Mouse (Mus musculus) MEL (cell line): ENCODE data around the gene Krt42. TPM values are rescaled to one million over a fixed set of nuclear protein-coding genes. Genes with fewer than 3 reads are reported as not detected.
"Not testable (repeated sequence)": the region's sequence is repeated elsewhere in the genome, so short reads cannot be mapped to it uniquely, and the experiment has no call there.

Experiments used
- DNase-seq: peaks from one replicate; pipeline ENCODE4 v3.0.0; 2011; ENCODE audit warnings: low read depth, low spot score
- H3K27ac ChIP-seq: 2 replicates; pipeline ENCODE4 v1.5.1; 2012; ENCODE audit warnings: low read depth, mild to moderate bottlenecking, control low read depth, low read length, moderate library complexity; ENCODE audit not compliant: control insufficient read depth
- H3K27me3 ChIP-seq, 2 experiments: fragments of 150-350 bp in 1 of 2; sonication (generic) in 1 of 2; 2 replicates each; pipeline ENCODE4 v1.6.1; 2012; ENCODE audit warnings: low read length in 2 of 2, mild to moderate bottlenecking in 2 of 2, improper control_type of control experiment in 1 of 2, moderate library complexity in 1 of 2; ENCODE audit not compliant: insufficient read depth in 2 of 2, control insufficient read depth in 1 of 2
- H3K36me3 ChIP-seq, 2 experiments: 2 replicates each; pipeline ENCODE4 v1.6.1; 2012 to 2014; ENCODE audit warnings: low read length in 2 of 2, improper control_type of control experiment in 1 of 2, inconsistent platforms in 1 of 2, mild to moderate bottlenecking in 1 of 2; ENCODE audit not compliant: insufficient read depth in 2 of 2, control insufficient read depth in 1 of 2
- H3K4me1 ChIP-seq, 2 experiments: fragments of 150-350 bp in 1 of 2; sonication (generic) in 1 of 2; 2 replicates each; pipeline ENCODE4 v1.6.1; 2012; ENCODE audit warnings: low read length in 2 of 2, improper control_type of control experiment in 1 of 2, mild to moderate bottlenecking in 1 of 2; ENCODE audit not compliant: insufficient read depth in 2 of 2, control insufficient read depth in 1 of 2
- H3K4me3 ChIP-seq, 2 experiments: fragments of 150-350 bp in 1 of 2; sonication (generic) in 1 of 2; 2 replicates each; pipeline ENCODE4 v1.5.1; 2012; ENCODE audit warnings: low read depth in 2 of 2, low read length in 2 of 2, mild to moderate bottlenecking in 2 of 2, moderate library complexity in 2 of 2, control low read depth in 1 of 2, improper control_type of control experiment in 1 of 2; ENCODE audit not compliant: control insufficient read depth in 1 of 2, insufficient read depth in 1 of 2
- H3K79me2 ChIP-seq: 2 replicates; pipeline ENCODE4 v1.6.1; 2012; ENCODE audit warnings: mild to moderate bottlenecking, low read length, moderate library complexity; ENCODE audit not compliant: control insufficient read depth, poor library complexity, insufficient read depth
- H3K9ac ChIP-seq: 2 replicates; pipeline ENCODE4 v1.6.1; 2012; ENCODE audit warnings: low read depth, mild to moderate bottlenecking, control low read depth, low read length, moderate library complexity; ENCODE audit not compliant: control insufficient read depth, poor library complexity, severe bottlenecking
- H3K9me3 ChIP-seq: fragments of 150-350 bp; sonication (generic); replicated peaks from 2 replicates; pipeline ENCODE4 v1.6.1; 2012; ENCODE audit warnings: mild to moderate bottlenecking, low read length, improper control_type of control experiment, moderate library complexity; ENCODE audit not compliant: insufficient read depth
- BHLHE40 ChIP-seq: IDR thresholded peaks from 2 replicates; pipeline ENCODE4 v1.6.1; 2012; ENCODE audit warnings: low read depth, mild to moderate bottlenecking, inconsistent platforms, low read length, improper control_type of control experiment, borderline replicate concordance
- E2F4 ChIP-seq: IDR thresholded peaks from 2 replicates; pipeline ENCODE4 v1.6.1; 2011; ENCODE audit warnings: low read depth, low read length, improper control_type of control experiment, borderline replicate concordance
- ELF1 ChIP-seq: IDR thresholded peaks from 2 replicates; pipeline ENCODE4 v1.6.1; 2014; ENCODE audit warnings: low read depth, mild to moderate bottlenecking, inconsistent platforms, low read length, improper control_type of control experiment, moderate library complexity
- GABPA ChIP-seq: IDR thresholded peaks from 2 replicates; pipeline ENCODE4 v1.6.1; 2012; ENCODE audit warnings: low read depth, mild to moderate bottlenecking, inconsistent platforms, low read length, improper control_type of control experiment, moderate library complexity
- GATA1 ChIP-seq: IDR thresholded peaks from 2 replicates; pipeline ENCODE4 v1.6.1; 2011; ENCODE audit warnings: low read depth, low read length, improper control_type of control experiment
- JUND ChIP-seq: IDR thresholded peaks from 2 replicates; pipeline ENCODE4 v1.6.1; 2011; ENCODE audit warnings: low read depth, mild to moderate bottlenecking, improper control_type of control experiment, low read length
- MAX ChIP-seq: IDR thresholded peaks from 2 replicates; pipeline ENCODE4 v1.6.1; 2011; ENCODE audit warnings: low read length, improper control_type of control experiment
- MAZ ChIP-seq: IDR thresholded peaks from 2 replicates; pipeline ENCODE4 v1.6.1; 2012; ENCODE audit warnings: low read depth, mild to moderate bottlenecking, inconsistent platforms, low read length, improper control_type of control experiment
- MXI1 ChIP-seq: IDR thresholded peaks from 2 replicates; pipeline ENCODE4 v1.6.1; 2011; ENCODE audit warnings: mild to moderate bottlenecking, low read depth, low read length, improper control_type of control experiment
- MYB ChIP-seq: IDR thresholded peaks from 2 replicates; pipeline ENCODE4 v1.6.1; 2011; ENCODE audit warnings: mild to moderate bottlenecking, low read depth, low read length, improper control_type of control experiment
- POLR2AphosphoS5 ChIP-seq: IDR thresholded peaks from 2 replicates; pipeline ENCODE4 v1.6.1; 2012; ENCODE audit warnings: low read depth, borderline replicate concordance, mild to moderate bottlenecking, inconsistent platforms, low read length, moderate library complexity, mixed read lengths
- RAD21 ChIP-seq: IDR thresholded peaks from 2 replicates; pipeline ENCODE4 v1.6.1; 2011; ENCODE audit warnings: mild to moderate bottlenecking, low read depth, low read length, improper control_type of control experiment
- TAL1 ChIP-seq: IDR thresholded peaks from 2 replicates; pipeline ENCODE4 v1.6.1; 2012; ENCODE audit warnings: mild to moderate bottlenecking, inconsistent platforms, low read length, moderate library complexity, mixed read lengths
- TBP ChIP-seq: IDR thresholded peaks from 2 replicates; pipeline ENCODE4 v1.8.0; 2011; ENCODE audit warnings: low read depth, low read length, improper control_type of control experiment
- TCF12 ChIP-seq: IDR thresholded peaks from 2 replicates; pipeline ENCODE4 v1.6.1; 2014; ENCODE audit warnings: low read depth, mild to moderate bottlenecking, inconsistent platforms, low read length, improper control_type of control experiment, moderate library complexity
- USF2 ChIP-seq, 2 experiments: IDR thresholded peaks; 2 replicates each; pipeline ENCODE4 v1.6.1; 2011 to 2012; ENCODE audit warnings: improper control_type of control experiment in 2 of 2, low read length in 2 of 2, borderline replicate concordance in 1 of 2, inconsistent platforms in 1 of 2, low read depth in 1 of 2, mild to moderate bottlenecking in 1 of 2; ENCODE audit not compliant: insufficient read depth in 1 of 2
- ZKSCAN1 ChIP-seq: IDR thresholded peaks from 2 replicates; pipeline ENCODE4 v1.6.1; 2012; ENCODE audit warnings: low read depth, mild to moderate bottlenecking, inconsistent platforms, low read length, improper control_type of control experiment, moderate library complexity
- ZNF384 ChIP-seq: IDR thresholded peaks from 2 replicates; pipeline ENCODE4 v1.6.1; 2012; ENCODE audit warnings: low read depth, mild to moderate bottlenecking, inconsistent platforms, low read length, improper control_type of control experiment
- polyA plus RNA-seq, 2 experiments: library from polyadenylated mRNA; stranded (reverse) in 1 of 2; unstranded in 1 of 2; fragments of >175 nt in 1 of 2; fragments of >200 nt in 1 of 2; gene quantifications; 2 replicates each; pipeline versions ENCODE4 v1.2.1 to v1.2.4; 2012; ENCODE audit warnings: low replicate concordance in 2 of 2, low read depth in 1 of 2; ENCODE audit not compliant: insufficient read length in 2 of 2, insufficient read depth in 1 of 2, missing spikeins in 1 of 2
- total RNA-seq: library from RNA; depleted of rRNA; stranded (reverse); fragments of 300-350 nt; gene quantifications from 2 replicates; pipeline ENCODE4 v1.2.3, GENCODE M21; 2012

The Krt42 gene
- total and polyA plus RNA-seq, 3 experiments, result not detected

- Histone ChIP-seq H3K9me3 (no peaks in the 10 kb centered on the region), H3K9ac (no peak overlapping the region), H3K36me3 (no peaks in the 10 kb centered on the region), H3K27me3 (no peaks in the 10 kb centered on the region), H3K79me2 (no peaks in the 10 kb centered on the region), H3K4me1 (no peaks in the 10 kb centered on the region), H3K27ac (no peak overlapping the region), H3K4me3 (no peak overlapping the region)
- TF ChIP-seq RAD21 (no peak), TBP (no peak), TAL1 (no peak), TCF12 (no peak), GABPA (no peak), MAZ (no peak), ZNF384 (no peak), JUND (no peak), POLR2AphosphoS5 (no peak), MXI1 (no peak)
- DNase-seq, result no peak
Observed at GRCm38 (mm10) chr11:100254360-100255090, 15.1 kb downstream of the Krt42 start.

DNA sequence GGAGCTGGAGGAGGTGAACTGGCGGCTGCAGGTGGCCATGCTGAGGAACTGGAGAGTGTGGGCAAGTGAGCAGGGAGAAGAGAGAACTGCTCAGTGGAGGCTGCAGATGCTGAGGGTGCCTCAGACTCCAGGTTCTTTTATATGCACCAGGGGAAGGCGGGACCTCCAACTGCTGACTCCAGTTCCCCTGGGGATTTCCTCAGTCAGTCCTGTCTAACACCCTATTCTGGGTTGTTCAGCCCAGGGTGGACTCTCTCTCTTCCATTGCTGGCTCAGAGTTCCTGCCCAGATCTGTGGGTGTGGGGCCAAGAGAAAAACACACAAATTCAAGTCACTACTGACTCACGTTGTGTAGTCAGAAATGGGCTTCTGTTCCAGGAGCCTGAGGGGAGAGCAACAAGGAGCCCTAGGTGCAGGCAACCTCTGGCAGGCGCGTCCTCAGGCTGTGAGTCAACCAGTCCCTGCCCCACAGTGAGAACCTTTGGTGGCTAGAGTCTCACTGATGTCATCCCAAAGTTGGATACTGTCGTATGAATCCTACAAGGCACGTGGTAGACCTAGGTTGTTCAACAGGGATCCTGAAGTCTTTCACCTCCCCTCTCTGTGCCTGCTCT lies 20.7 kb downstream of the Krt42 start, which contains the start of gene Krt16:
TSS of gene Krt16 (minus strand) at position 51 of the 614 bp plus-strand sequence.
- Histone ChIP-seq H3K9me3 (no peaks in the 10 kb centered on the region), H3K79me2 (no peaks in the 10 kb centered on the region), H3K27ac (no peak within 1 kb of the TSS), H3K4me1 (no peaks in the 10 kb centered on the region), H3K36me3 (no peaks in the 10 kb centered on the region), H3K9ac (no peak within 1 kb of the TSS), H3K4me3 (no peak within 1 kb of the TSS), H3K27me3 (no peaks in the 10 kb centered on the region)
- DNase-seq, result no peak
- TF ChIP-seq ZKSCAN1 (no peak), BHLHE40 (no peak), MYB (no peak), MAX (no peak), GATA1 (no peak), USF2 (IDR thresholded peaks at IDR 0.05; ENCODE audit: borderline replicate concordance in 1 of 2, insufficient read depth in 1 of 2, low read depth in 1 of 2, low read length in 2 of 2) (no peak), RAD21 (no peak), ELF1 (no peak), MXI1 (no peak), E2F4 (no peak)

- not testable (repeated sequence) for H3K27ac ChIP-seq, H3K4me3 ChIP-seq, H3K27me3 ChIP-seq, H3K4me1 ChIP-seq, H3K9me3 ChIP-seq, DNase-seq, H3K79me2 ChIP-seq, H3K9ac ChIP-seq, H3K36me3 ChIP-seq
Observed at GRCm38 (mm10) chr11:100246471-100246870, 23.2 kb downstream of the Krt42 start.

DNA sequence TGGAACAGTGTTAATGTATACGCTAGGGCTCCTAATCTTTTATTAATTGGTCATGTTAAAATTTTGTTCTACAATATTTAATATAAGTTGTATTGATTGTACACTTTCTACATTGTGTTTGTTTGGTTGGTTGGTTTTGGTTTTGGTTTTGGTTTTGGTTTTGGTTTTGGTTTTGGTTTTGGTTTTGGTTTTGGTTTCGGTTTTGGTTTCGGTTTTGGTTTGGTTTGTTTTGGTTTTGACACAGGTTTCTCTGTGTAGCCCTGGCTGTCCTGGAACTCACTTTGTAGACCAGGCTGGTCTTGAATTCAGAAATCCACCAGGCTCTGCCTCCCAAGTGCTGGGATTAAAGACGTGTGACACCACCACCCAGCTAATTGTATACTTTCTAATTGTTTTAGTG lies 29.4 kb downstream of the Krt42 start:
- DNase-seq, H3K9ac ChIP-seq, H3K27me3 ChIP-seq: not testable (repeated sequence)

More for the DNA sequence above, 29.4 kb downstream of the Krt42 start:
- not testable (repeated sequence) for H3K27ac ChIP-seq, H3K79me2 ChIP-seq, H3K36me3 ChIP-seq, H3K4me1 ChIP-seq, H3K4me3 ChIP-seq, H3K9me3 ChIP-seq
